Mouse (Mus musculus): ENCODE measurements around the gene Pla2g4b.

The Pla2g4b gene

DNA sequence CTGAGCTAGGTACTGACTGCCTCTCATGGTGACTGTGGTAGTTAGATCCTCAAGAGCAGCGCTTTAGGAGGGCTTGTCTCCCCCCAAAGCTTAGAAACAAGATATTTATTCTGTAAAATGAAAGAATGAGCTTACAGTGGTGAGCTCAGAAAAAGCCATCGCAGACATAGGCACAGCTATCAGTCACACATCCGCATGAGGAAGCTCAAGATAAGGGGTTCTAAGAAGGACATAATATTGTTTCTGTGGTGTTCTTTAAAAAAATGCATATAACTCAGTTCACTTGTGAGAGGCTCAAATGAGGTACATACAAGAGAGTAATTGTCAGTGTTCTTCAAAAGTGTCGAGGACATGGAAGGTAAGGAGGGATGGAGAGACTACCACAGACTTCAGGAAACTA is 17.3 kb upstream of the Pla2g4b start:
- no peak for DNase-seq (ENCODE audit: low spot score in 2 of 2)

DNA sequence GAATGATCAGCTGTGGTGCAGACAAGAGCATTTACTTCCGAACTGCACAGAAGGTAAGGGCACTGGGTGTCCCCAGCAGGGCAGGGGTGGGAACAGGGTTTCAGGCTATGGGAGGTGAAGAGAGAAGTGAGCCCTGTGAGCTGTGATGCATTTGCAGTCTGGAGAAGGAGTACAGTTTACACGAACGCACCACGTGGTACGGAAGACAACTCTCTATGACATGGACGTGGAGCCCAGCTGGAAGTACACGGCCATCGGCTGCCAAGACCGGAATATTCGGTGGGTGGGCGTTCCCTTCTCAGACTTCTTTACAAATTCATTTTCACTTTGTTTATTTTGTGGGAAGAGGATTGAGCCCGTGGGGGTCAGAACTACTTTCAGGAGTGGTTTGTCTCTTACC is 15.6 kb upstream of the Pla2g4b start:
- DNase-seq (ENCODE audit: low spot score in 2 of 2): no peak

DNA sequence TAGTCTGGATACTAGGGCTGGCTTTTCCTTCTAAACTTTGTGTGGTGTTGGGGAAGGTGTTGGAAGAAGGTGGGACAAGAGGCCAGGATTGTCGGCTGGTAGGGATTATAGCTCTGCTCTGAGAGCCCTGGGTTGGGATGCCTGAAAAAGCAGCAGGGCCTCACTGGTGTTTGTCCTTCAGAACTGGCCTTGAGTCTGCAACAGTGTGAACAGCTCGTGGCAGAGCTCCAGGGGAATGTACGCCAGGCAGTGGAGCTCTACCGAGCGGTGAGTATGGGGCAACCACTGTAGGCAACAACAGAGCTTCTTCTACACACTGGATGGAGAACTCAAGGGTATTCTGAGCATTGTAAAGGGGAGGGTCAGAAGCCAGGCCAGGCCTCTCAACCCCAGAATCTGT is 8.9 kb upstream of the Pla2g4b start:
- DNase-seq (ENCODE audit: low spot score in 2 of 2): no peak

DNA sequence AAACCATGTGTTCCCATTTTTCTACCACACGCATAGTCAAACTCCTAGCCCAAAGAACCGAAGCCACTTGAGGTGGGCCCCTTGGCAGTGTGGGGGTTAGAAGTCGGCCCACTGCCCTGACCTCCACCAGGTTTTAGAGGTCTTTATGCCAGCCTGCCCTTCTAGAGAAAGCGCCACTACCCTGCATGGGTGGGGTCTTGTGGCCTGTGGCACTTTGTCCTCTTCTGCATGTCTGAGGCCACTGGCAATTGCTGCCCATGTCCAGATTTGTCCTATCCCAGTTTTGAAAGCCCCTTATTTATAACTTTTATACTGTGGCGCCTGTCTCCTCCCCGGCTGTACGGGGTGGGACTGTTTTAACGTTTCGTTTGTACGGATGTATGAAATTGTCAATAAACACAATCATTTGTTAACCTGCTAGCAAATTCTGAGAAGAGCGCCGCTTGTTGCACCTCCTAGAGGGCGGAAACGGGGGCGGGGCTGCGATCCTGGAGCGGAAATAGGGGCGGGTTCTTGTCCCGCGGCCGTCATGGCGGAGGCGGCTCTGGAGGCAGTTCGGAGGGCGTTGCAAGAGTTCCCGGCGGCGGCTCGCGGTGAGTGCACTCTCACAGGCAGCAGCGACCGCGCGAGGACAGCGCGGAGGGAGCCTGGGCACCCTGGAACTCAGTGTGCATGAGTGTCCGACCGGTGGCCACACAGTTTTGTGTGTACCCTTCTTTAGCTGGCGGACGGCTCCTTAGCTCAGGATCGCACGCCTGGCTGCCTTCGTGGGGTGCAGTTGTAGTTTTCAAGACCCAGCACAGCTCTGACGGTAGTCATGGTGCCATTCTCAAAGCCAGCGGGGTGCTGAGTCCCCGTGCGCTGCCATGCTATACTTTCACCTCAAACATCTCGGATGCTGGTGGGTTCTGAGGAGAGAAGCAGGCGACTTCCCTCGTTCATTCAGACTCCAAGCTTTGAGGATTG is 6.0 kb upstream of the Pla2g4b start, which contains the start of the genes Jmjd7 and Gm28042:
TSS of gene Jmjd7 (plus strand) at position 500 of the 966 bp plus-strand sequence.
TSS of gene Gm28042 (plus strand) at position 510 of the 966 bp plus-strand sequence.
- DNase-seq (ENCODE audit: low spot score in 2 of 2): peak; percentile 91 to 92

DNA sequence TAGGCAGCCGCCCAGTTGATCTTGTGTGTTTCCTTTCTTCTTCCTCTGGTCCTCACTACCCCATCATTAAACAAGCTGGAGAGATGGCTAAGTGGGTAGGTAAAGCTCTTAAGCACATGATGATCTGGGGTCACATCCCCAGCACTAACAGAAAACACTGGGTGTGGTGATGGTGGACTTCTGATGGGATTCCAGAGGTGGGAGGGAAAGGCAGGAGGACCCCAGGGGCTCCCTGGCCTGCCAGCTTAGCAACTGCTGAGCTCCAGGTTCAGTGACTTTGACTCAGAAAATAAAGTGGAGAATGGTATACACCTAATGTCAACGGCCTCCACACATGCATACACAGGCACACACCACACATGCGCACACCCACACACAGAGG is 5.3 kb upstream of the Pla2g4b start:
- no peak for DNase-seq (ENCODE audit: low spot score in 2 of 2)

DNA sequence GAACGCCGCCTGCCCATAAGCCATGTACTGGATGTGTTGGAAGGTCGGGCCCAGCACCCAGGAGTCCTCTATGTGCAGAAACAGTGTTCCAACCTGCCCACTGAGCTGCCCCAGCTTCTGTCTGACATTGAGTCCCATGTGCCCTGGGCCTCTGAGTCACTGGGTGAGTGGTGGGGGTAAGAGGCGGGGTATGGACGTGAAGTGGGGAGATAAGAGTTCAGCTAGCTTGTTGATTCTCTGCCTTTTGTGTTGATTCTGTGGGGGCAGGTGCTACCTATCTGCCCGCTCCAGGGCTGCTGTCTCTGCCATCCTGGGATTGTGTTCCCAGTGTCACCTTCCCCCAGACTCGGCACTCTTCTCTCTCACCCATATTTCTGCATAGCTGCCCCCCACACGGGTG is 2.8 kb upstream of the Pla2g4b start:
- DNase-seq (ENCODE audit: low spot score in 2 of 2): no peak

DNA sequence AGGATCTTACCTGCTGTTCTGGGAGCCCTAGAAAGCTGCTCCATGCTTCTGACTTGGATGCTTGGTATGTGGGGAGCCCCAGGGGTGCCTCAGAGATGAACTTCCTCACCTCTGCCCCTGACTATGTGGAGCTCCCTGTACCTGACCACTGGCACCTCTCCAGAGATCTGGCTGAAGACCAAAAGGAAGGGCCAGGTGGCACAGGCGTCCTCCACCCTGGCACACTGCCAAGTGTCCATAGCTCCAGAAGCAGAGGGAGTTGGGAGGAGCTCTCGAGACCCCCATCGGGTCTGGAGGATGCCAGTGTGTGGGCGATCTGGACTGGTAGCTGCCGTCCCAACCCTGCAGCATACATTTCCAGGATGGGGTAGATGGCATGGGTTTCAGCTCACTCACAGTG is 509 bp downstream of the Pla2g4b start:
- DNase-seq (ENCODE audit: low spot score in 2 of 2): no peak

DNA sequence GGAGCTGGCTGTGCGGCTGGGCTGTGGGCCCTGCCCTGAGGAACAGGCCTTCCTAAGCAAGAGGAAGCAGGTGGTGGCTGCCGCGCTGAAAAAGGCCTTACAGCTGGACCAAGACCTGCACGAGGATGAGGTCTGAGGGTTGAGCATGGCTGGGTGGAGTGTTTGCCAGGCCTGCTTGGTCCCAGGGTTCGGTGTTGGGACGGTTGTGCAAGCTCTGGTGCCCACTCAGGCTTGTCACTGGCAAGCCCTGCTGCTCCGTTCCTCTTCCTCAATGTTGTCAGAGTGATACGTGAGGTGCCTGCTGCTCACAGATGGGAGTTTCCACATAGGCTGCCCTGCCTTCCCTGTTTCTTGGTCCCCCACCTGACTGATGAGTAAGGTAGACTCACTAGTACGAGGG is 4.5 kb downstream of the Pla2g4b start:
- no peak for DNase-seq (ENCODE audit: low spot score in 2 of 2)

DNA sequence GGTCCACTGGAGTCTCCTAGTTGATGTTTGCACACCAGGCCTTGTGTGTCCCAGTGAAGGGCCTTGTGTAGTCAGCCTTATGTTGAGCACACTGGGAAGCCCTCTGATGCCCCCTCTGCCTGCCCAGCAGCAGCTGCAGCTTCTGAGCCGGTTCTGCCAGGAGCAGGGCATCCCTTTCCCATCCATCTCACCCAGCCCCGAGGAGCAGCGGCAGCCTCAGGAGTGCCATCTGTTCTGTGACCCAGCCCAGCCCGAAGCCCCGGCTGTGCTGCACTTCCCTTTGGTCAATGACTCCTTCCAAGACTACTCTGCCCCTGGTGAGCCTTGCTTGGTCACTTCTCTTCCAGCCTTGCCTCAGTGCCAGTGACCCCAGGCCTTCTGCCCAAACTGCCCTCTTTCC is 7.8 kb downstream of the Pla2g4b start:
- DNase-seq (ENCODE audit: low spot score in 2 of 2): no peak

DNA sequence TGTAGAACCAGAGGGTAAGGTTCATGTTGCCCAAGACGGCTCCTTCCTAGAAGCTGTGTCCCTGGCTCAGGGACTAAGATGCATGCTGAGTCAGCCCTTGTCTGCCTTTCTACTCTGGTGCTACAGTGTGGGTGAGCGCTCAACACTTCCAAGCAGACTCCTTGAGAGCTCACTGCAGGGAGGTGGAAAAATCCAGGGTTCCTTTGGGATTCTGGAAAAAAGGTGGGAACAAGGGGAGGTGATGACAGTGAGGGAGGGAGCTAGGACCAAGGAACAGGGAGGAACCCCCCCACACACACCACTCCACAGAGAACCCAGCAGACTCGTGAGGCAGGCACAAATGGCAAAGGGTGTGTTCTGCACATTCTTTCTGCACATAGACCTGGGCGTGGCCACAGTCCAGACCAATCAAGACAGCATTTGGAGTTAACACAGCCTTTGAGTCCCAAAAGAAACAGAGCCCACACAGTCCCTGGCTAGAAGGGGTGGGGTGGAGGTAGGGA is 10.9 kb downstream of the Pla2g4b start:
- no peak for DNase-seq (ENCODE audit: low spot score in 2 of 2)

DNA sequence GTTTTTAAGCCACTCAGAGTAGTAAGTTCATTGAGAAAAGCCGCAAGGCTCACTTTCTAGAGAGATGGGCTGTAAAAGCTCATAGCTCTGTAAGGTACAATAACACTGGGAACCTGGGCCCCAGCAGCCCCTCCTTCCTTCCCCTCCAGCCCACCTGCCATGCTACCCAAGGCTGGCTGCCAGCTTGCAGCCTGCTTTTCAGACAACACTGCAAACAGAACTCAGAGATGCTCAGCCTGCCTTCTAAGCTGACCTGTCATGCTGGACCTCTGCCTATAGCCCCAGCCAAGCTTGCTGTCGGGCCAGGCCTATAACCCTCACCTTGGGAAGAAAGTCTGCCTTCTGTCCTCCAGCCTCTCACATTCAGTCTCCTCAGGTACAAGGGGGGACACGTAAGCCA is 11.5 kb downstream of the Pla2g4b start:
- DNase-seq (ENCODE audit: low spot score in 2 of 2): no peak

DNA sequence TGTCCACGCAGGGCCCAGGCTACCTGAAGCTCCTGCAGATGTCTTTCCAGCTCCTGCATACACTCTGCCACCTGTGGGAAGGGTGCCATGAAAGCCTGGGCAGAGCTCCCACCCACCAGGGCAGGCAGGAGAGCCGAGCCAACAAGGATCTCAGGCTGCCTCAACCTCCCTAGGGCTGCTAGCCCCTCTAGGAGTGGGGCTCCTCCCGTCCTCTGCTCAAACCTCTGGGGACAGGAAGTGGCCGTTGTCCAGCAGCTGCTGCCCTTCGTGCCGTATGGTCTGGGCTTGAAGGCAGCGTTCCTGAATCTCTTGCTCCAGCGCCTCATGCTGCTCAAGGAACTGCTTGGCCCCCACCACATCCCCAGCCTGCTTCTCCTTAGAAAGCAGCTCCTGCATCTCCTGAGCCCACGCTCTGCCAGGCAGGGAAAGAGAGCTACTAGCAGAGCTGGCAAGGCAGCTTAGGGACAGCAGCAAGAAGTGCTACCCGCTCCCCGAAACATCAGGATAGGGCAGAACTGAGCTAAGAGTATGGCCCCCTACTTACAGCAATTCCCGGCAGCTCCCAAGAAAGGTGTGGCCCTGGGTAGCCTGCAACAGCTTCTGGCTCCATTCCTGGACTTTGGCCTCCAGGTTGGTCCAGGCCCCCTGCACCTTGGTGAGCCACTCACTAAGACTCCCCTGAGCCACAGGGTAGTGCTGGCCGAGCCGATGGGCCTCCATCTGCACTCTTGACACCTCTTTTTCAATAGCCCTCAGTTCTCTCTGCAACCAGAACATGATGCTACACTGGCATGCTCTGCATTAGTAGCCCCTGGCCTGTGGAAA is 13.5 kb downstream of the Pla2g4b start:
- DNase-seq (ENCODE audit: low spot score in 2 of 2): no peak

DNA sequence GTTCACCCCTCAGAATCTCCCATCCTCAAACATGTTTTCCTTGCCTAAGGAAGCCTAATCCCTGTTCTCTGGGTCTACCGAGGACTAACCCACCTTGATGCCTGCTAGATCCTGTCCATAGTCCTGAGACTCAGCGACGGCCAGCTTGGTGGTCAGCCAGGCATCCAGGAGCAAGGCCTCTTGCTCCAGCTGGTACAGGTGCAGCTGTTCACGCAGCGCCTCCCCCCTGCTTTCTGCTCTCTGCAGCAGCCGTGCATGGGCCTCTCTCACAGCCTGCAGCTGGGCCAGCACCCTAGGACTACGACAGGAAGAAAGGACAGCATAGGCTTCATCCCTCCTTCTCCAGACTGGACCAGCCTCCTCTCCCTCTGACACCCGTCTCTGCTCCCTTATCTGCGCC is 15.0 kb downstream of the Pla2g4b start:
- DNase-seq (ENCODE audit: low spot score in 2 of 2): no peak

DNA sequence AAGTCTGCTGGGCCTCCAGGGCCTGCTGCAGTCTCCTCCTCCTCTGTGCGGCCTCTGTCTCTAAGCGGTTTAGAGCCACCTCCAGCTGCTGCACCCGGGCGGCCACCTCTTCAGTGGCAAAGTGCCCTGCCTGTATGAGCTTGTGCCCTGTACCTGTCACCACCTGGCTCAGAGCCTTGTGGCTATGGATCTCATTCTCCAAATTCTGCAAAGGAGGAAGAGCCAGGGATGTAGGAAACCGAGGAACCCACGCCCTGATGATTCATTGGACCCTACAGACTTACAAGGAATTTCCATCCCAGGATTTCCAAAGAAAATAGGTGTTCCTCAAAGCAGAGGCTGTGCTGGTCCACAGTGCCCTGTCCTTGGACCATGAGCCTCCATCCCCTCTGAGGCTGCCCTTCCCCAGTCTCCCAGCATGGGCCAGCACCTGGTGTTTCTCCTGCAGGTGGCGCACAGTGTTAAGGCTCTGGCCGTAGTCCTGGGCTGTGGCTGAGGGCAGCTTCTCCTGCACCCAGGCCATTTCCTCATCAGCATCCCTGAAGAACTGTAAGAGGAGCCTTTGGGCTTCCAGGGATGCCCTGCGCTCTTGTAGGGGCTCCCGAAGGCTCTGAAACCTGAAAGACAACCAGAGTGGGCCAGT is 16.5 kb downstream of the Pla2g4b start:
- peak in 1 of 2 experiments; percentile 21 for DNase-seq (ENCODE audit: low spot score in 2 of 2)

DNA sequence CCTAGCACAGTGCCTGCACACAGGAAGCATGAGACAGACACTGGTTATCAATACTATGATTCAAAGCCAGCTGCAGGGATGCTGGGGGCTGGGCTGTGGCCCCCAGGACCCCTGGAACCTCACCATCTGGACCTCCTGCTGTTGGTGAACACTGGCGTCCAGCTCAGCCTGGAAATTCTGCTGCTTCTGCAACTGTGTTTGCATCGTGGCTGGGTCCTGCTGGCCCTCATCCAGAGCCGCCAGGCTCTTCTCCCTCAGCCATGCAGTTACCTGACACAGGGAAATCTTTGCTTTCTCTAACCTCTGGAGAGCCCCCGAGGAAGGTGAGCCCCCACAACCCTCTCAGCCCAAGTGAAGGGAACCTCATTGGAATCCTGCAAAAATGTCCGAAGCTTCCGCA is 18.2 kb downstream of the Pla2g4b start:
- DNase-seq (ENCODE audit: low spot score in 2 of 2): no peak

DNA sequence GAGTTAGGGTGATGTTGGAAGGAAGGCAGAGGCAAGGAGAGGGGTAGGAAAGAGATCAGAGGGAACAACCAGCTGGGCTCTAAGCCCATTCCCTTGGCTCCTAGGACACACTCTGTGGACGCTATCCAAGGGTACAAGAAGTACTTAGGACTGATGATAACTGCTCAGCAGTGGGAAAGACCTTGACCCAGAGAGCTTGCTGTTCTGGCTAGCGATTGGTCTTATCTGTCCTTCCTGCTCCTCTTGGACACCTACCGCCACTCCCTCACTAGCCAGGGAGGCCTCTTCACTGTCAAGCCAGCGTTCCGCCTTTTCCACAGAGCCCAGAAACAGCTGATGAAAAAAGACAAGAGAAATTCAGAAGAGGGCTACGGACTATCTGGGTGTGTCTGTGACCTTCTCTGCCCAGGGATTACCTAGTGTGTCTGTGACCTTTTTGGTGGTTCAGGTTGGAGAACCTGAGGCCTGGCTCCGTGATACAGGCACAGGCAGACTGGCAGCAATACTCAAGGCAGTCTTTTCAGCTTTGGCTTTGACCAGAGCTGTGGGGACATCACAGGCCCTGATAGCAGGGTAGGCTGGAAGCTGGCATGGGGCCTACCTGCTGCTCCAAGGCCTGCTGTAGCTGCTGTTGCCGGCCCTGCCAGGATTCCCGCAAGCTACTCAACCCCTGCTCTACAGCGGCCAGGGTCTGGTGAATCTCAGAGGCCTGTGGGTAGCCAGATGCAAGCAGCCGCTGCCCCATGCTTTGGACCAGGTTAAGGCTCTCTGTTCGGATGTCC is 21.7 kb downstream of the Pla2g4b start:
- no peak for DNase-seq (ENCODE audit: low spot score in 2 of 2)

DNA sequence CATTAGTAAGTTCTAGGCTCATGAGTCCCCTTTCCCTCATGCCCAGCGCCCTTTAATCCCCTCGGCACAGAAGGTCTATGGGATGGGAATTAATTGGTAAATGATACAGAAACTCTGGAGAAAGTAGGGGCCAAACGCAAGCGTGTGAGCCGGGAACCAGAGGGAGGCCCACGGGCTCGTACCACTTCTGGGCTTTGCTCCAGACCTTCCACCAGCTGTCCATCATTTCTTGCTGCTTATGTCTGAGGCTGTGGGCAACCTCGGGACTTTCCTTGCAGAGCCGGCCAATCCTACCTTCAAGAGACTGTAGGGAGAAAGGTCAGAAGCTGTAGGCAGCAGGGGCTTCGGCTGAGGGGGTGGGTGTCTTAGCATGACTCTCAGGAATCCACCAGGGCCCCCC is 22.7 kb downstream of the Pla2g4b start:
- no peak for DNase-seq (ENCODE audit: low spot score in 2 of 2)

DNA sequence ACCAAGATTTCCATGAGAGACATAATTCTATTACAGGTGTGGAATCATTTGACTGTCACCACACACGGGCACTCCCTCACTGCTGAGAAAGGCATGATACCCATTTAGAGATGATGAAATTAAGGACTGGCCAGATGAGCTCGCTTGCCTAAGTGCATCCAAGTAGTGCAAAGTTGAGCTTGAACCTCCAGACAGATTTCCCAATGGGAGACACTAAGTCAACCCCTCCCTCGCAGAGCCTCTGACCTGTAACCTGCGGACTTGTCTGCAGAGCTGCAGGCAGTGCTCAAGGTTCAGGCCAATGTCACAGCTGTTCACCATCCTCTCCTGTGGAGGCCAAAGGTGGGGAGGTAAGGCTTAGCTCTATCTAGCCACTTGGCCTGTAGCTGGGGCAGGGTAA is 25.6 kb downstream of the Pla2g4b start:
- no peak for DNase-seq (ENCODE audit: low spot score in 2 of 2)

DNA sequence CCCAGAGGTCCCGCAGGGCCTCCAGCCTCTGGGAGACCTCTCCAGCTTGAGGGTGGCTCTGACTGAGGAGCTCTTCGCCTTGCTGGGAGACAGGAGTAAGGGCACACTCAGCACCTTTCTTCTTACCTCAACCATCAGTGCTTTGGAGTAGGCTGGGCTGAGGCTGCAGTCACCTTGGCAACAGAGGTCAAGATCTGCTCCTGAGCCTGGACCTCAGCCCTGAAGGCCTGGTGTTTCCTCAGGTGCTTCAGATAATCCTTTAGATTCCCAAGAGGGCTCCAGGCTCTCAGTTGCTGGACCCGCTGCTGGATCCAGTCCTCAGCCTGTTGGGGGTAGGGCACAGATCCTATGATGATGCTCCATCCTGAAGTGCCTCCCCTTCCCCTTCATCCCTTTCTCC is 26.2 kb downstream of the Pla2g4b start:
- no peak for DNase-seq (ENCODE audit: low spot score in 2 of 2)

DNA sequence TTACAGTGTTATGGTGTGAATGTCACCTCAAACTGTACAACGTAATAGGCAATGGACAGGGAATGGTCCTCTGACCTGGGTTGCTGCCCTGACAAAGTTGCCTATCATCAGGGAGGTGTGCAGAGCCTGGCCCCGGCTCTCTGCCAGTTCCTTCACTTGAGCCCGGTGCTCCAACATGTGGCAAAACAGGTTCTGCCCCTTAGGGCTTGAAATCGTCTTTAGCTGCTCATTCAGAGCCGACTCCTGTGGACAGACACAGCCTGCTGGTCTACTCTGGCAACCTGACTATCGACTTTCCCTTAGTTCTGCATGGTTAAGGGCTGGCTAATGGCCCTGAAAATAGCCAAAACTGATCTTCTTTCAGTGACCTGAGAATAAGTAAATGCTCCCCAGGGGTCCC is 27.0 kb downstream of the Pla2g4b start:
- no peak for DNase-seq (ENCODE audit: low spot score in 2 of 2)

DNA sequence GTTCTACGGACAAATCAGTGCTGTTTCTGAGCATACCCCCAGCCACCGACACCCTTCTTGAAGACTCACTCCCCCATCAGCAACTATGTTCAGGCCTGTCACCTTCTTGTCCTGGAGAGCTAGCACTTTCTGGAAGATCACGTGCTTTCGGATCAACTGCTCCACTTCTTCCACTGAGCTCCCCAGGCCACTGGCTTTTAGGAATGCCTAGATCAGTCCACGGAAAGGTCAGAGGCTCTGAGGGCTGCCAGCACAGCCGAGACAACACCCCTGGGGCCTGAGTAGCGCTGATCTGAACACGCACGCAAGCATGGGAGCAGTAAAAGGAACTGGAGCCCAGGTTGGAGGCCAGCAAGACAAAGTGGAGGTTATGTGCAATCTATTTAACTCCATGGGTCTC is 27.4 kb downstream of the Pla2g4b start:
- no peak for DNase-seq (ENCODE audit: low spot score in 2 of 2)
